Mouse (Mus musculus) hindbrain, embryonic 15.5 days (tissue): ENCODE measurements around the gene Tmprss5. TPM values are rescaled to one million over a fixed set of nuclear protein-coding genes. Genes with fewer than 3 reads are reported as not detected.

ENCODE experiments used
- ATAC-seq: fragments of 200-750 bp; cut with Nextera tagmentation; 2 replicates; pipeline ENCODE4 v1.8.0; 2017; ENCODE audit warnings: low read depth, moderate number of reproducible peaks, moderate TSS enrichment; ENCODE audit not compliant: low FRiP score
- H3K27ac ChIP-seq: fragments of 300-500 bp; sonication (generic); replicated peaks from 2 replicates; pipeline ENCODE4 v1.5.1; 2015; ENCODE audit warnings: mild to moderate bottlenecking, inconsistent platforms
- H3K27me3 ChIP-seq: fragments of 300-500 bp; sonication (generic); 2 replicates; pipeline ENCODE4 v1.6.1; 2015; ENCODE audit warnings: control low read depth, inconsistent platforms
- H3K36me3 ChIP-seq: fragments of 300-500 bp; sonication (generic); 2 replicates; pipeline ENCODE4 v1.6.1; 2015; ENCODE audit warnings: control low read depth, inconsistent platforms
- H3K4me1 ChIP-seq: fragments of 300-500 bp; sonication (generic); replicated peaks from 2 replicates; pipeline ENCODE4 v1.6.1; 2015; ENCODE audit warnings: control low read depth, inconsistent platforms
- H3K4me2 ChIP-seq: fragments of 300-500 bp; sonication (generic); 2 replicates; pipeline ENCODE4 v1.6.1; 2015; ENCODE audit warnings: moderate library complexity, mild to moderate bottlenecking, inconsistent platforms
- H3K4me3 ChIP-seq: fragments of 300-500 bp; sonication (generic); 2 replicates; pipeline ENCODE4 v1.5.1; 2015; ENCODE audit warnings: mild to moderate bottlenecking, inconsistent platforms
- H3K9ac ChIP-seq: fragments of 300-500 bp; sonication (generic); 2 replicates; pipeline ENCODE4 v1.6.1; 2015; ENCODE audit warnings: inconsistent platforms
- H3K9me3 ChIP-seq: fragments of 300-500 bp; sonication (generic); 2 replicates; pipeline ENCODE4 v1.6.1; 2016; ENCODE audit warnings: control low read depth, inconsistent platforms
- WGBS: fragments of 180-500 bp; shearing (Covaris S2); methylation state at CpG from one replicate; pipeline ENCODE4 v1.1.7; 2015; 5-methylcytosine and 5-hydroxymethylcytosine counted together
- polyA plus RNA-seq: library from polyadenylated mRNA; unstranded; fragments of >200 nt; fragmentation: Nextera tagmentation; extraction: Ambion mirVana; gene quantifications from 2 replicates; pipeline ENCODE4 v1.2.1, GENCODE M21; 2015

Gene Tmprss5
- polyA plus RNA-seq, result 1.4 and 1.9 TPM in 2 replicates

DNA sequence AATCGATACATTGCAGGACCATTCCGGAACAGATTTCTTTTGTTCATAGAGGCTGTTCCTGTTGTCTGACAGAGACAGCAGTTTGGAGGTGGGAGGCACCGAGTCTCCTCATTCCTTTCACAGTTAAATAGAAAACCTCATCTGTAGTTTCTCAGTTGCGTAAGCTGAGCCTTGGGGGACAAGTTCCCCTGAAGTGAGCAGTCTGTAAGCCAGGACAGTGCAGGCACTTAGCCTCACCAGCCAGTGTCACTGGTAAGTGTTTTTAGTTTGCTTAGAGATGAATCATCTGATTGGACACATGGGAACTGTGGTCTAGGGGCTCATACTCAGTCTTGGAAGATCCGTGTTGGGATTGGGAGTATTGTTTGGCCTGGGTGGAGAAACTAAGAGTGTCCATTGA is at the start of gene Tmprss5:
Tmprss5 (plus strand) TSS at position 154 of the 400 bp plus-strand sequence.
- Histone ChIP-seq H3K9ac (no peak within 1 kb of the TSS), H3K36me3 (peaks cover 22% of the 10 kb centered on the region), H3K27ac (no peak within 1 kb of the TSS), H3K4me1 (no peaks in the 10 kb centered on the region), H3K4me2 (no peak within 1 kb of the TSS), H3K4me3 (no peak within 1 kb of the TSS), H3K9me3 (no peaks in the 10 kb centered on the region), H3K27me3 (no peaks in the 10 kb centered on the region)
- no peak for ATAC-seq
- WGBS, result 54% methylated on average over 5 of the region's 5 CpGs

DNA sequence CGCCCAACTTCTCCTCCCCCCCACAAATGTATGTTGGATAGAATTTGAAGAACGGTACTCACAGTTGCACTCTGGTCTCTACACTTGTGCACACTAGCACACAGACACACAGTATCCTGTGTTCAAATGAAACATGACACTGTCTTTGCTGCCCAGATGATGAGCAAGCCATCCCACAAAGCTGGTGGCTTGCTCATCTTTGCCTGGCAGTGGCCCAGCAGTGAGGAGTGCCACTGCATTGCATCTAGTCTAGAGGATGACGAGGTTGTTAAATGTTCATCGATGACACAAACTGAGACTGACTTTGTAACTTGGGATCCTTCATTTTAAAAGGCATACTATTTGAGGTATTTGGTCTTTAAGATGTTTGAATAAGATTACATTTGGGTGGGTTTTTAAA is 46.3 kb upstream of the Tmprss5 start:
- 99% methylated on average over 4 of the region's 4 CpGs for WGBS
- no peak overlapping the region for H3K9ac ChIP-seq
- peaks cover 62% of the 10 kb centered on the region for H3K36me3 ChIP-seq
- H3K9me3 ChIP-seq, result no peaks in the 10 kb centered on the region
- H3K4me1 ChIP-seq, result no peaks in the 10 kb centered on the region
- ATAC-seq, result no peak
- no peak overlapping the region for H3K27ac ChIP-seq
- H3K27me3 ChIP-seq, result no peaks in the 10 kb centered on the region
- no peak overlapping the region for H3K4me3 ChIP-seq
- H3K4me2 ChIP-seq, result no peak overlapping the region

DNA sequence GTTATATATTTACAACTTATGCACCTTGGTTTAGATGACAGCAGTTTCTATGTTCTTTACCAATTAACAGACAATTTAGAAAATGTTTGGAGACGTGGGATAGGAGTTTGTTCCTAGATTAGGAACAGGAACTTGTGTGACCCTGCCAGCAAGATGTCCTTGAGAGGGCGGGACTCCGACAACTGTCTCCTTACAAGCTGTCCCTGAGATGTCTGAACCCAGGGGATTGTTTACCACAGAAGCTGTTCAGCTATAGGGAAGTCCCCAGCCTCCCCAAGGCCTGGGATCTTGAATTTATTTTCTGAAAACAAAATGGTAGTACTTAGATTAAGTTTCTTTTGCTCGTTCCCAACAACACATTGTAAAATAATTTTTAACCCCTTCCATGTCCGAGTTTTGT is 30.2 kb upstream of the Tmprss5 start:
- H3K4me2 ChIP-seq, result no peak overlapping the region
- no peak overlapping the region for H3K9ac ChIP-seq
- 80% methylated on average over 5 of the region's 5 CpGs for WGBS
- H3K27me3 ChIP-seq, result no peaks in the 10 kb centered on the region
- H3K4me3 ChIP-seq, result no peak overlapping the region
- H3K9me3 ChIP-seq, result no peaks in the 10 kb centered on the region
- H3K27ac ChIP-seq, result no peak overlapping the region
- H3K36me3 ChIP-seq, result no peaks in the 10 kb centered on the region
- ATAC-seq, result no peak
- 0 out of 2 replicates have a peak, but pooled peaks cover 4% of the 10 kb centered on the region for H3K4me1 ChIP-seq

DNA sequence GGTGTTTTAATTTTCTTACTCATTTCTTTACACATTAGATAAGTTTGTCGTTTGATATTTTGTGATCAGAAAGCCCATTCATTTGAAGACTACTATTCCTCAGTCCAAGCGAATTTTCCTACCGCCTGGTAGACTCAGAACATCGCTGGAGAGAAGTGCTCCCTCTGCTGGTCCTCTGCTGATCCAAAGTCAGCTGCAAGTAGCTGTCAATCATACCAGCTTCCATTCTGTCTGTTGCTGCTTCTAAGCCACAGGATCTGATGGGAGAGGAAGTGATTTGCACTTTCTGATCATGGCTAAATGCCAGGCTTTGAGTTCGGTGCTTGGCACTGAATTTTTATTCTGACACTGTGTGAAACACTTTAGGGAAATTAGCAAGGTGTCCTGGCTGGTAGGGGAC is 29.7 kb upstream of the Tmprss5 start:
- Histone ChIP-seq H3K4me3 (no peak overlapping the region), H3K27me3 (no peaks in the 10 kb centered on the region), H3K9me3 (no peaks in the 10 kb centered on the region), H3K4me2 (no peak overlapping the region), H3K9ac (no peak overlapping the region), H3K36me3 (no peaks in the 10 kb centered on the region), H3K27ac (no peak overlapping the region), H3K4me1 (peaks cover 8% of the 10 kb centered on the region)
- 14% methylated on average over 5 of the region's 5 CpGs for WGBS
- ATAC-seq, result no peak

DNA sequence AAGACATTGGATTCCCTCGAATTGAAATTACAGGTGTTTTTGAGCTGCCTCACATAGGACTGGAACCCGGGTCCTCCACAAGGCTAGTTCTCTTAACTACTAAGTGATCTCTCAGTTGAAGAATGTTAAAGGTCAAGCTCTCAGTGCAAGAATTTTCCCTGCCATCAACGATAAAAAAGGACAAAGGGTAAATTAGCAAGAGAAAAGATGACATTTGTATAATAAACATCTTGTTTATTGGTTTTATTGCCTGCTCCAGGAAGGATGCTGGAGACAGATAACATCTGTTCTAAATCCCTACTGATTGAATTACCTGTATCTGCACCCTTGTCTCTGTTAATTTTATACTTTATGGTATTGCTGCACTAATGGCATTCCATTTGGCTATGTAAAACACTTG is 27.0 kb upstream of the Tmprss5 start:
- WGBS, result 83% methylated on average over 3 of the region's 3 CpGs
- Histone ChIP-seq H3K27ac (no peak overlapping the region), H3K36me3 (0 out of 2 replicates have a peak, but pooled peaks cover 8% of the 10 kb centered on the region), H3K9me3 (no peaks in the 10 kb centered on the region), H3K4me1 (peaks cover 15% of the 10 kb centered on the region), H3K4me2 (no peak overlapping the region), H3K9ac (no peak overlapping the region), H3K4me3 (no peak overlapping the region), H3K27me3 (no peaks in the 10 kb centered on the region)
- ATAC-seq, result no peak

DNA sequence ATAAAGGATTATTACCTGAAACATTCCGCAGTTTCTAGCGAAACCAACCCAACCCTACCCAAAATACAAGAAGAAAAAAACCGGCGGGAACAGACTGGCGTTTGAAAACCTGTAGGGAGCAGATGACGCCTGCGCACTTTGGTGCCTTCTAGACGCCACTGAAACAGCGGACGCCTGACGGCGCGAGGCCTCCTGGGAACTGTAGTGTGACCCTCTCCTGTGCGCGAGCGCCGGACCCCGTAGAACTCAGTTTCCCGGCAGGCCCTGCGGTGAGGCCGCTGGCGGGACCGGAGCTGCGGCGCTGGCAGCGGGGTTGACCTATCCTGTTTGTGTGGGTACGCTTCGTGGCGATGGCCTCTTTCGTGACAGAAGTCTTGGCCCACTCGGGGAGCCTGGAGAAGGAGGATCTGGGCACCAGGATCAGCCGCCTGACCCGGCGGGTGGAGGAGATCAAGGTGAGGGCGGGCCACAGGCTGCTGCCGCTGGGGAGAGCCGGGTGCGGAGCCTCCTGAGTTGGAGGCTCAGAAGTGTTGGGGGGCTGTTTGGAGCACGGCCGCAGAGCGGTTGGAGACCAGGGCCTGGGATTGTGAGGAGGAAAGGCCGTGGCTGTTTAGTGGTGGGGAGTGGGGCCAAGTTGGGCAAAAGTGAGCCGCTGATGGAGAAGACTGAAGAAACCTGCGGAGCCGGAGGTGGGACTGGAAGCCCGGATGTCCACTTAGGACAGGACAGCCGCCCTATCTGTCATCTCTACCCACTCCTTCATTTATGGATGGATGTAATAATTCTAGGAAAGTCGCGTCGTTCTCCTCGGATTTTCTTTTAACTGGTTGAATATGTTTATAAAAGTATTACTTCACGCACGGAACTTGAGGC is 25.5 kb upstream of the Tmprss5 start, which contains the start of gene Zw10:
Zw10 (plus strand) TSS at position 281 of the 873 bp plus-strand sequence.
- peak within 1 kb of the TSS; percentile 95 for H3K4me3 ChIP-seq
- H3K27me3 ChIP-seq, result no peaks in the 10 kb centered on the region
- ATAC-seq, result peak; percentile 99
- peak within 1 kb of the TSS; percentile 76 for H3K27ac ChIP-seq
- under 1% methylated on average over 53 of the region's 53 CpGs for WGBS
- H3K9me3 ChIP-seq, result no peaks in the 10 kb centered on the region
- peaks cover 15% of the 10 kb centered on the region for H3K4me1 ChIP-seq
- H3K36me3 ChIP-seq, result peaks cover 17% of the 10 kb centered on the region
- H3K4me2 ChIP-seq, result peak within 1 kb of the TSS; percentile 81
- peak within 1 kb of the TSS; percentile 82 for H3K9ac ChIP-seq

DNA sequence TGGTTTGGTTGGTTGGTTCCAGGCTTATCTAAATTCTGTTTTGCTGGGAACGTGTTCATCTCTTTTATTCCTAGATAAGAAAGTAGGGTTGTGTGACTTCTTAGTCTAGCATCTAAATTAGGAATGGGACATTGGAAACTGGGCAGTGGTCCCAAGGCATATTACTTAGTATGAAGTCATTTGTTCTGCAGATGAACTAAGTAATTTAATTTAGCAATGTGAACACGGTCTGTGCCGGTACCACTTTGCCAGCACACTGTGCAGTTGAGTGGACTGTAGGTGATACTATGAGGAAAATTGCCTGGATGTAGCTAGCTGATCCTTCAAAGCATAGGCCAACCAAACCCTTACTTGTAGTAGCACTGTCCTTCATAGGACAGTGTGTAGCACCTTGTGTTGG is 4.2 kb upstream of the Tmprss5 start:
- no peak overlapping the region for H3K4me3 ChIP-seq
- ATAC-seq, result no peak
- no peak overlapping the region for H3K27ac ChIP-seq
- 83% methylated on average over 3 of the region's 3 CpGs for WGBS
- no peak overlapping the region for H3K9ac ChIP-seq
- H3K27me3 ChIP-seq, result no peaks in the 10 kb centered on the region
- no peak overlapping the region for H3K4me2 ChIP-seq
- H3K4me1 ChIP-seq, result no peaks in the 10 kb centered on the region
- no peaks in the 10 kb centered on the region for H3K9me3 ChIP-seq
- H3K36me3 ChIP-seq, result peaks cover 45% of the 10 kb centered on the region

DNA sequence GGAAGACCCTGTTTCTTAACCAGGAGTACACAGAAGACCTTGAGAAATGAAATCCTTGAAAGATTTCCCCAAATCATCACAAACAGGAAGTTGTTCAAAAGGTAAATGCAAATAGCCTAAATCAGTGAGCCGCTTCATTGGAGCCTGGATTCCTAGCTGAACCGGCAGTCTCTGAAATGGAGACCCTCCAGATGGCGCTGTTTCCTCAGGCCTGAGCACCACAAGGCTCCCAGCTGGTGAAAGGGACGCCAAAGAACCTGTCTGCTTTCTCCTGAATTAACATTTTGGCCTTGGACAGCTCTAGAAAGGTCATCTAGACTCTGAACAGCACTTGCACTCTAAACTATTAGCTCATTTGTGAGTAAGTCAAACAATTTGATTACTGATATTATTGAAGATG is 501 bp downstream of the Tmprss5 start:
- Histone ChIP-seq H3K27me3 (no peaks in the 10 kb centered on the region), H3K36me3 (peaks cover 22% of the 10 kb centered on the region), H3K4me2 (no peak overlapping the region), H3K4me3 (no peak overlapping the region), H3K9me3 (no peaks in the 10 kb centered on the region), H3K9ac (no peak overlapping the region), H3K27ac (no peak overlapping the region), H3K4me1 (no peaks in the 10 kb centered on the region)
- ATAC-seq, result no peak
- WGBS, result 10% methylated on average over 4 of the region's 4 CpGs

DNA sequence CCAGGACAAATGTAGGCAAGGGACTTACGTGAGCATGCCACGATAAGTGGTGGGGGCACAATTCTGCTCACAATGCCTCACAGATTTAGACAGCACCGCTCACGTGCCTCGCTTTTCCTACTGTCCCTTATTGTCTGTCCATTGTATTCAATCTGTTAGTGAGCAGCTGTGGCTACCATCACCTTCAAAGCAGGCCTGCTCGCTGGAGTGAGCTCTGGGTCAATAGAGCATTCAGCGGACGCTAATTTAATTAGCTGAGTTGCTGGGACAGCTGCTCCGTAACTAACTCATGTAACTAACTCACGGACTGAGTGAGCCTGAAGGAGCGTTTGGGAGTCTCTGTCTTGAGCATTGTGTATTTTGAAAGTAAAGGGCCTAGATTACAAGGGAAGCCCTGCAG is 6.3 kb downstream of the Tmprss5 start:
- no peak overlapping the region for H3K27ac ChIP-seq
- H3K36me3 ChIP-seq, result no peaks in the 10 kb centered on the region
- no peak overlapping the region for H3K4me3 ChIP-seq
- no peaks in the 10 kb centered on the region for H3K4me1 ChIP-seq
- H3K9me3 ChIP-seq, result no peaks in the 10 kb centered on the region
- H3K4me2 ChIP-seq, result no peak overlapping the region
- 14% methylated on average over 11 of the region's 11 CpGs for WGBS
- no peaks in the 10 kb centered on the region for H3K27me3 ChIP-seq
- no peak for ATAC-seq
- H3K9ac ChIP-seq, result no peak overlapping the region

DNA sequence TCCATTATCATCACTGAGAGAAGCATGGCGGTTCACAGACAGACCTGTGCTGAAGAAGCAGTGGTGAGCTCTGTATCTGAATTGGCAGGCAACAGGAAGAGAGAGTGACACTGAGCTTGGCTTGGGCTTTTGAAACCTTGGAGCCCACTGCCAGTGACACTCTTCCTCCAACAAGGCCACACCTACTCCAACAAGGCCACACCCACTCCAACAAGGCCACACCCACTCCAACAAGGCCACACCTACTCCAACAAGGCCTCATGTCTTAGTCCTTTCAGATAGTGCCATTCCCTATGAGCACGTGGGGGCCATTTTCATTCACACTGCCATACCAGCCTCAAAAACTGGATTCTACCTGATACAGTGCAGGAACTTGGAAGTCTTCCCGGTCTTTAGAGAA is 17.8 kb downstream of the Tmprss5 start:
- Histone ChIP-seq H3K27me3 (no peaks in the 10 kb centered on the region), H3K27ac (no peak overlapping the region), H3K4me3 (no peak overlapping the region), H3K9me3 (no peaks in the 10 kb centered on the region), H3K4me2 (no peak overlapping the region), H3K36me3 (no peaks in the 10 kb centered on the region), H3K4me1 (peaks cover 6% of the 10 kb centered on the region), H3K9ac (no peak overlapping the region)
- 92% methylated on average over 3 of the region's 3 CpGs for WGBS
- no peak for ATAC-seq

DNA sequence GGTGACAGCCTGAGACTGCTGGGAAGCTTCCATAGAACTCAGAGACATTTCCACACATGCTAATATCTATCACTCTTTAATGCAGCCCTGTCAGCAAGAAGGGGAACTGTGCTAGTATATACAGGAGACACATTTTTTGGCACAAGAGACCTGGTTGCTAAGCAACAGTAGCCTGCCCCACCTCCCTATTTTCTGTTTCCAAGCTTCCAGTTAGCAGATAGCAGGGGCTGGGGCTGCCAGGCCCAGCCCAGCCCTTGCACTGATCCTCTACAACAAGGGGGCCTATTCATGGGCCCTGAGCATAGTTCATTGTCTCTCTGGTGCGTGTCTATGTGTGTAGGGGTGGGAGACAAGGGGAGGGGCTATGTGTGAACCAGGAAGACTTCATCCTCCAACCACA is 21.3 kb downstream of the Tmprss5 start:
- ATAC-seq, result peak; percentile 78; the same call in 1 of the 2 replicates
- H3K9me3 ChIP-seq, result no peaks in the 10 kb centered on the region
- H3K4me1 ChIP-seq, result peaks cover 6% of the 10 kb centered on the region
- no peak overlapping the region for H3K4me3 ChIP-seq
- no peak overlapping the region for H3K4me2 ChIP-seq
- 13% methylated on average over 1 of the region's 1 CpGs for WGBS
- H3K27me3 ChIP-seq, result no peaks in the 10 kb centered on the region
- no peak overlapping the region for H3K27ac ChIP-seq
- H3K9ac ChIP-seq, result no peak overlapping the region
- H3K36me3 ChIP-seq, result no peaks in the 10 kb centered on the region

DNA sequence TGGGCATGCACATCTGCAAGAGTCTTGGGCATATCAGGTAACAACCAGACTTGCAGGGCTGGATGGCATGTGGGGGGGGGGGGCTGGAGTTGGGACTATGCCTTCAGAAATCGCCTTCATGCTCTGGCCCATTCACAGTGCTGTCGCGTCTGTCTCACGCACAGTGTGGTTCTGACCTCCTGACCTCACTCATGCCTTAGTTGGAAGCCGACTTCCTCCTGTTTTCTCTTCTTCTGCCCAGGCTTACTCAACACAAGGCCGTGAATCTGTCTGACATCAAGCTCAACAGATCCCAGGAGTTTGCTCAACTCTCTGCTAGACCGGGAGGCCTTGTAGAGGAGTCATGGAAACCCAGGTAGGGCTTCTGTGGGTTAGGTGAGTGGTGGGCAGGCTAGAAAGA is 28.0 kb downstream of the Tmprss5 start:
- Histone ChIP-seq H3K9me3 (no peaks in the 10 kb centered on the region), H3K4me3 (no peak overlapping the region), H3K9ac (no peak overlapping the region), H3K27ac (no peak overlapping the region), H3K4me2 (no peak overlapping the region), H3K27me3 (no peaks in the 10 kb centered on the region), H3K4me1 (no peaks in the 10 kb centered on the region), H3K36me3 (no peaks in the 10 kb centered on the region)
- no peak for ATAC-seq
- 32% methylated on average over 7 of the region's 7 CpGs for WGBS
